Mouse (Mus musculus) cerebellum, adult 11 months (tissue): Measurements from ENCODE around the gene Olfm4.

Source experiments
- DNase-seq: peaks from one replicate; pipeline ENCODE4 v3.0.0; 2022

Gene Olfm4

DNA sequence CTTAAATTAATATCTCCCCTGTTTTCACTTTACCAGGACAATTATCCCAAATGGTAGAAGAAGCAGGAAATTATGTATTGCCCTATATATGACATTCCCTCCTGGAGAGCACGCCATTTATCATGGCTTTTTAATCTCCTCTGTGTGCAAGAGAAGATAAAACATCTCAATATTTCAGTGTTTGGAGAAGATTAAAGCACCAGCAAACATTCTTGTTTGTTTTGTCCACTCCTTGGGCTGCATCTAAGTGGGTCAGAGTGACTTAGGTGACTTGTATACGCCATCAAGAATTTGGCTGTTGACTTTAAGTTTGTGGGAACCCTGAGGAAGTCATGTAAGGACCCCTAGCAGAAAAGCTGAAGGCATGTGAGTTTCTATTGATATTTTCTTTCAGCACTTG lies at the start of gene Olfm4:
Gene Olfm4, plus strand, starts transcription at position 301 of the 400 bp plus-strand sequence.
- DNase-seq, result no peak

GRCm38 (mm10) chr14:79934426-79934825 lies 49.5 kb upstream of the Olfm4 start:
- no peak for DNase-seq

DNA sequence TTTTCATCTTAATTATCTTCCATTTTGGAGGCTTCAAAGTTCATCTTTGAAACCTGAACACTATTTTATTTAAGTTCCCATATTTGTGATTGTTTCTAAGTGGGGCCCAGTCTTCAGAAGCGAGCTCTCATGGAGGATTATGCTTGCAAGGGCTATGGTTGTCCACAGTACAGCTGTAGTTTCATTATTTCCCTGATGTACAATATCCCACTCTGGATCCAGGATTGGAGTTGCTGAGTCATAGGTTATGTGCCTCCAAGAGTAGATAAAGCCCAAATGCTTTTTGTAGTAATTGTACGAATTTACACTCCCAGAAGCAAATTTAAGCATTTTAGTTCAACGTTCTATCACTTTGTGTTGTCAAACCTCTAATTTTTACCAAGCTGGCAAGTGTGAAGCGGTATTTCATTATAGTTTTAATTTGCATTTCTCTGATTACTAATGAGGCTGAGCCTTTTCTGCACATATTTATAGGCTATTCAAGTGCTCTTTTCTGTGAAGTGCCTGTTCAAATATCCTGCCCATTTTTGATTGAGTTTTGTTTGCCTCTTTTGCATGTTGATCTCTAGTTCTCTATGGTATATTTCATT lies 46.9 kb upstream of the Olfm4 start:
- DNase-seq, result no peak

DNA sequence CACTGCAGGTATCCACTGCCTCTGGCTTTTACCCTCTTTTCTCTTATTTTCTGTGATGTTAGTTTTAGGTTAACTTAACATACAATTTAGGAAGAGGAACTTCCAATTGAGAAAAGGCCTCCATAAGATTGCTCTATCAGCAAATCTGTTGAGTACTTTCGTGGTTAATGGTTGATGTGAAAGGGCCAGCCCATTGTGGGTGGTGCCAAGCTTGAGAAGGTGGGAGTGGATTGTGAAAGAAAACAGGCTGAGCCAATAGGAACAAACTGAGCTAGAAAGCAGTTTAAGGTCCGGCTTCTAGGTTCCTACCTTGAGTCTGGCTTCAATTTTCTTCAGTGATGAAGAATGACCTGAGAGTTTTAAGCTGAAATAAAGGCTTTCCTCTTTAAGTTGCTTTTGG lies 38.0 kb upstream of the Olfm4 start:
- no peak for DNase-seq

- no peak for DNase-seq
These were observed 28.2 kb upstream of the Olfm4 start for GRCm38 (mm10) chr14:79955678-79956077.

- no peak for DNase-seq
These were observed 25.9 kb upstream of the Olfm4 start for GRCm38 (mm10) chr14:79957789-79958487.

GRCm38 (mm10) chr14:79961187-79961586 lies 22.7 kb upstream of the Olfm4 start:
- no peak for DNase-seq

DNA sequence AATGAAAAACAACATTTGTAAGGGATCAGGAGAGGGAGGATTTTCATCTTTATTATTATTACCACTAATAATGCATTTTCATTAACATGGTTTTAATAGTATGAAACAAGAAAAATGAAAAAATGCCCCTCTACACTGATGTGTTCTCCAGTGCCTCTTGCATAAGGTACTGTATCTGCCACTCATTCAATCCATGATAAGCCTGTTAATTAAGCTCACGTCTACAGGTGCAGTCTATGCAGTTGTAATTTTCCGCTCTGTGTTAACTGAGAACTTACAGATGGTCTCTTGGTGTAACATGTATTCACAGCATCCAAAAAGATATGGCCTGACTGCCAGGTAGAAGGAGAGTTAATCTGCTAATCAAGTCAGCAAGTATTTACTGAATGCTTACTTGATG lies 22.3 kb upstream of the Olfm4 start:
- DNase-seq, result no peak

DNA sequence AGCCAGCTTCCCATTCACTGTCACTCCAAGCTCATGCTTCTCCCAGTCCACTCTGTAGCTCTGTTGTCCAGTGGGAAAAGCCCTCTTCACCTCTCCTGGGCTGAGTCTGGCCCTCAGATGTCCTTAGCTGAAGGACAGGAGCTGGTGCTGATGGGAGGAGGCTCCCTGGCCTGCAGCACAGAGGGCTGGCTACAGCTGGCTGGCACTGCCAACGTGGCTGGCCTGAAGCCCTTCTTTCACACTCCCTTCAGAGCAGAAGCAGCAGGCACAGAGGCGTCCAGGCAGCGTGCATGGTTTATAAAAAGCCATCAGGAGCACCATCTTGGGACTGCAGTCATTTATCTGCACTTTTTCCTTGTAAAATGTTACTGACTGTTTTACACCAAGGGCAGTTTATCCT lies 13.7 kb upstream of the Olfm4 start:
- DNase-seq, result no peak

GRCm38 (mm10) chr14:79970928-79971738 lies 12.7 kb upstream of the Olfm4 start:
- DNase-seq, result no peak

GRCm38 (mm10) chr14:79981437-79981836 lies 2.4 kb upstream of the Olfm4 start:
- DNase-seq, result no peak

DNA sequence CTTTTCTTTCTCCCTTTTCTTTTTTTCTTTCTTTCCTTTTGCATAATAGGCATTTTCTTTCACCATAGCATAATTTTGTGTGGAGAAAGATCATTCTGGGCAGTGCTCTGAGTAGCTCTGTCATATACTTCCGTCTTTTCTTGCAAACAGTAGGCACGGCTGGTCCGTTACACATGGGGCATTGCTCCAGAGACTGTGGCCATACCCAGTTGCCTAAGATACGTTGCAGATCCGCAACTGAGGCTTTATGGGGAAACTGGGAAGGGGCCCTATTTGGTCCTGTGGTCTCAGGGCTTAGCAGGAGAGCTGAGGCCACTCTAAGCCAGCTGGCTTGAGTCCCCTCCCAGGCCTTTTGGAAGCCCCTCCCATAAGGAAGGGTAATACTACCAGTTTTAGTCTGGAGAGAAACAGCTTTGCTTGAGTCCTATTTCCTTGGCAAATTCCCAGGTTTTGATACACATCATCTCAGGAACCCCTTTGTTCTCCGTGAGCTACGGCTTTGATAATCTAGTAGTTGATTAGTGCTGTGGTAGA lies 1.3 kb downstream of the Olfm4 start:
- no peak for DNase-seq

- DNase-seq, result no peak
These were observed 1.8 kb downstream of the Olfm4 start for GRCm38 (mm10) chr14:79985696-79986095.

DNA sequence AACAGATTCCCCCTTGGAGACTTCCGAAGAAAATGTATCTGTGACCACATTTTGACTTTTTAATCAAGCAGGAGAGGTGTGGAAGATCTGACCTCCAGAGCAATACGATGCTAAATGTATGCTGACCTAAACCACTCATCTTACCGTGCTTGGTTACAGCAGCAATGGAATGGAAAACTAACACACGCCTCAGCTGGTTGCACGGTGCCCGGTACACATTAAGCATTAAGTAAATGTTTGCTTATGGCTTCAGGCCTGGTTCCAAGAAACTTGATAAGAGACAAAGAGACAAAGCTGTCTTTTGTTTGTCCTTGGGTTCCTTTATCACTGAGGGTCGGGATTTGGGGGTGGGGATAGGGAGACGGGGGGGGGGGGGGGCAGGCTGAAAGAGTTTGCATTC lies 3.0 kb downstream of the Olfm4 start:
- no peak for DNase-seq

- DNase-seq, result no peak
These were observed 5.9 kb downstream of the Olfm4 start for GRCm38 (mm10) chr14:79989785-79990184.

DNA sequence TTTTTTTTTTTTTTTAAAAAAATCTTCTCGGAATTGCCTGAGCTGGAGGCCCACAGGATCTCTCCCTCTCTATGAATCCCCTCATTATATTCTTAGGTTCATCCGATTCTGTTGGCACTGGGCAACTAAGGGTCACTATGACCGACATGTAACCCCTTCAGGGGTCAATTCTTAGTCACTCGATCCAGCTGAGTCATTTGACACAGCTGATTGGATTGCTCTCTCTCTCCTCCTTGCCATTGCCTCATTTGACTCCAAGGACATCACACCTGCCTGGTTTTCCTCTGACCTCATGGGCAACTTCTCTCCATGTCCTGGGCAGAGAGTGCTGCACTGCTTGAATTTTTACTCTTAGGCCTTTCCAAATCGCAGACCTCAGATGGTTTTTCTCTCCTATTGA lies 6.7 kb downstream of the Olfm4 start:
- no peak for DNase-seq

DNA sequence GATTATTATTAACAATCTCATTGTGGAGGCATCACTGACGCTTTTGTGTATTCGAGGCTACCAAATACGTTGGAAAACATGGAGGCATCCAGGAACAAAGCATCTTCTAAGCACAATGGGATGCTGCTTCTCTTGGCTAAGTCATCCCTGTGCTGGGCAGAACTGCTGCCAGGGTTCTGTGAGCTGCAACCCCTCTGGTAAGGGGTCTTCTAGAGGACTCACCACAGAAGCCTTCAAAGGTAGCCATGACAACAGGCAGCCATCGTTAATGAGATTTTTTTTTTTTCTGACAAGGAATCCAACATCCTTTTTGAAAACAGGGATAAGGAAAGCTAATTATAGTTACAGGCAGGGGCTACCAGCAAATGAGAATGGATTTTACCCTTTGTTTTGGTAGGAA lies 13.7 kb downstream of the Olfm4 start:
- no peak for DNase-seq

GRCm38 (mm10) chr14:80000110-80000531 lies 16.2 kb downstream of the Olfm4 start:
- no peak for DNase-seq

GRCm38 (mm10) chr14:80007686-80008085 lies 23.8 kb downstream of the Olfm4 start:
- DNase-seq, result no peak

DNA sequence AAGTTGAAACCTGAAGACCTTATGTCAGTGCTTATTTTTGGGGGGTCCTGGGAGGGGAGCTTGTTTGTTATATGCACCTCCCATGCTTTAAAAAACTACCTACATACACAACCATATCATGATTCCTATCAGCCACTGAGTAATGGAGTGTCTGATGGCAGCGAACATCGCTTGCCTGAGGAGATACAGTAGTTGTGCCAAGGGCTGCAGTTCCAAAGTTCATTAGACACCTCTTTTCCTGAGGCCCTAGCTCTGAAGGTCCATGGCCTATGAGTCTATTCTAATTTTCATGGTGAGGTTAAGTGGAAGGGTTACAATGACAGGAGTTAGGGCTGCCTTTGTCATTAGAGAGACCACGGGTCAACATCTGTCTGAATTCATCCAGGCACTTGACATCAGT lies 26.5 kb downstream of the Olfm4 start:
- no peak for DNase-seq

DNA sequence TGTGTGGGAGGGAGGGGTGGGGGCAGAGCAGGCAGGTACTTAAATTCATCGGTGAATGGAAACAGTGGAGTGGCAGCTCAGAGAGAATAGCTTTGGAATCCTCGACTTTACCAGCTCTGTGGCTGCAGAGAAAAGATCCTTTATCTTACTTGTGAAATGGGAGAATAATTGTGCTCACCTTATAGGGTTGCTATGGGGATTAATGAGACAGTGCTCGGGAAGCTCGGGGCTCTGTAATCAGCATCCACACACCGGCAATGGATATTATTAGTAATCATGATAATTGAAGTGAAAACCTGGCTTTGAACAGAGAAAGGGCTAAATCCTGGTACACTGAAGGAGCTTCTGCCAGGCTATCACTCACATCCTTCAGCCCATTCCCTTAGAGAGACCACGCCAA lies 31.1 kb downstream of the Olfm4 start:
- no peak for DNase-seq

- DNase-seq, result no peak
These were observed 32.2 kb downstream of the Olfm4 start for GRCm38 (mm10) chr14:80016112-80016511.

- DNase-seq, result no peak
These were observed 42.2 kb downstream of the Olfm4 start for GRCm38 (mm10) chr14:80026078-80026477.
